Mouse (Mus musculus): Measurements from ENCODE around the gene Ostc. TPM values are rescaled to one million over a fixed set of nuclear protein-coding genes. Genes with fewer than 3 reads are reported as not detected.

Gene Ostc
- polyA plus RNA-seq, 1 experiment from 2014 or later, result 218 TPM

GRCm38 (mm10) chr3:130702289-130702688, 7.0 kb downstream of the Ostc start:
- no peak overlapping the region for H3K27ac ChIP-seq (replicated peaks)
- ATAC-seq (ENCODE audit: insufficient read depth), result no peak
- 78% methylated on average over 6 of the region's 6 CpGs for WGBS (ENCODE audit: insufficient replicate concordance)

GRCm38 (mm10) chr3:130697622-130698021, 11.6 kb downstream of the Ostc start:
- Histone ChIP-seq H3K36me3 (replicated peaks) (peaks cover 65% of the 10 kb centered on the region), H3K9ac (no peak overlapping the region), H3K4me1 (replicated peaks) (peaks cover 11% of the 10 kb centered on the region), H3K27me3 (no peaks in the 10 kb centered on the region), H3K4me3 (replicated peaks) (no peak overlapping the region), H3K27ac (replicated peaks) (no peak overlapping the region), H3K4me2 (no peak overlapping the region), H3K9me3 (replicated peaks) (no peaks in the 10 kb centered on the region)
- WGBS (ENCODE audit: insufficient replicate concordance), result 70% methylated on average over 4 of the region's 4 CpGs
- 0 out of 2 replicates have a peak, but pooled peaks have one; percentile 4 for ATAC-seq (ENCODE audit: insufficient read depth)

More at GRCm38 (mm10) chr3:130702289-130702688, 7.0 kb downstream of the Ostc start:
- Histone ChIP-seq H3K4me2 (no peak overlapping the region), H3K4me1 (replicated peaks) (0 out of 2 replicates have a peak, but pooled peaks cover 6% of the 10 kb centered on the region), H3K9ac (no peak overlapping the region), H3K4me3 (replicated peaks) (no peak overlapping the region), H3K27me3 (no peaks in the 10 kb centered on the region), H3K9me3 (replicated peaks) (no peaks in the 10 kb centered on the region), H3K36me3 (replicated peaks) (peaks cover 53% of the 10 kb centered on the region)

- peaks cover 40% of the 10 kb centered on the region for H3K36me3 ChIP-seq (replicated peaks)
These were observed 14.5 kb downstream of the Ostc start for GRCm38 (mm10) chr3:130694705-130695104.

GRCm38 (mm10) chr3:130694041-130694593, 15.1 kb downstream of the Ostc start:
- Histone ChIP-seq H3K27ac (replicated peaks) (no peak overlapping the region), H3K4me1 (replicated peaks) (peaks cover 38% of the 10 kb centered on the region), H3K4me2 (no peak overlapping the region), H3K36me3 (replicated peaks) (peaks cover 35% of the 10 kb centered on the region), H3K9me3 (replicated peaks) (no peaks in the 10 kb centered on the region), H3K27me3 (no peaks in the 10 kb centered on the region), H3K9ac (no peak overlapping the region), H3K4me3 (replicated peaks) (no peak overlapping the region)
- no peak for ATAC-seq (ENCODE audit: insufficient read depth)
- 60% methylated on average over 9 of the region's 9 CpGs for WGBS (ENCODE audit: insufficient replicate concordance)

More at GRCm38 (mm10) chr3:130694705-130695104, 14.5 kb downstream of the Ostc start:
- H3K27me3 ChIP-seq, result no peaks in the 10 kb centered on the region
- ATAC-seq (ENCODE audit: insufficient read depth), result no peak
- H3K4me1 ChIP-seq (replicated peaks), result peaks cover 37% of the 10 kb centered on the region
- H3K9me3 ChIP-seq (replicated peaks), result no peaks in the 10 kb centered on the region
- no peak overlapping the region for H3K4me2 ChIP-seq
- H3K27ac ChIP-seq (replicated peaks), result no peak overlapping the region
- H3K4me3 ChIP-seq (replicated peaks), result no peak overlapping the region
- no peak overlapping the region for H3K9ac ChIP-seq
- 82% methylated on average over 7 of the region's 7 CpGs for WGBS (ENCODE audit: insufficient replicate concordance)

- Histone ChIP-seq H3K4me2 (peak overlapping the region; percentile 83), H3K9me3 (replicated peaks) (no peaks in the 10 kb centered on the region), H3K27ac (replicated peaks) (peak overlapping the region; percentile 95), H3K4me1 (replicated peaks) (peaks cover 38% of the 10 kb centered on the region), H3K36me3 (replicated peaks) (peaks cover 22% of the 10 kb centered on the region), H3K4me3 (replicated peaks) (peak overlapping the region; percentile 62), H3K9ac (peak overlapping the region; percentile 55), H3K27me3 (no peaks in the 10 kb centered on the region)
- ATAC-seq (ENCODE audit: insufficient read depth), result peak; percentile 32
- WGBS (ENCODE audit: insufficient replicate concordance), result 25% methylated on average over 12 of the region's 12 CpGs
These were observed 17.6 kb downstream of the Ostc start for GRCm38 (mm10) chr3:130691596-130692170.

GRCm38 (mm10) chr3:130690834-130691595, 18.2 kb downstream of the Ostc start:
- ATAC-seq (ENCODE audit: insufficient read depth), result peak; percentile 90
- Histone ChIP-seq H3K9ac (peak overlapping the region; percentile 55), H3K36me3 (replicated peaks) (peaks cover 17% of the 10 kb centered on the region), H3K27me3 (no peaks in the 10 kb centered on the region), H3K4me3 (replicated peaks) (peak overlapping the region; percentile 62), H3K27ac (replicated peaks) (peak overlapping the region; percentile 95), H3K4me2 (peak overlapping the region; percentile 83), H3K9me3 (replicated peaks) (no peaks in the 10 kb centered on the region), H3K4me1 (replicated peaks) (peaks cover 38% of the 10 kb centered on the region)
- 6% methylated on average over 20 of the region's 20 CpGs for WGBS (ENCODE audit: insufficient replicate concordance)

GRCm38 (mm10) chr3:130689630-130690029, 19.6 kb downstream of the Ostc start:
- Histone ChIP-seq H3K4me2 (0 out of 2 replicates have a peak overlapping the region, but pooled peaks have one; percentile 83), H3K9ac (no peak overlapping the region), H3K27me3 (no peaks in the 10 kb centered on the region), H3K27ac (replicated peaks) (no peak overlapping the region), H3K36me3 (replicated peaks) (peaks cover 5% of the 10 kb centered on the region), H3K9me3 (replicated peaks) (no peaks in the 10 kb centered on the region), H3K4me1 (replicated peaks) (peaks cover 38% of the 10 kb centered on the region), H3K4me3 (replicated peaks) (no peak overlapping the region)
- 20% methylated on average over 12 of the region's 12 CpGs for WGBS (ENCODE audit: insufficient replicate concordance)
- ATAC-seq (ENCODE audit: insufficient read depth), result no peak

- H3K4me3 ChIP-seq (replicated peaks), result no peak overlapping the region
- H3K27ac ChIP-seq (replicated peaks), result no peak overlapping the region
- 61% methylated on average over 1 of the region's 1 CpGs for WGBS (ENCODE audit: insufficient replicate concordance)
- H3K36me3 ChIP-seq (replicated peaks), result no peaks in the 10 kb centered on the region
- peaks cover 23% of the 10 kb centered on the region for H3K4me1 ChIP-seq (replicated peaks)
- H3K27me3 ChIP-seq, result no peaks in the 10 kb centered on the region
- no peaks in the 10 kb centered on the region for H3K9me3 ChIP-seq (replicated peaks)
- no peak overlapping the region for H3K9ac ChIP-seq
- no peak for ATAC-seq (ENCODE audit: insufficient read depth)
- no peak overlapping the region for H3K4me2 ChIP-seq
These were observed 22.2 kb downstream of the Ostc start for GRCm38 (mm10) chr3:130687051-130687450.

GRCm38 (mm10) chr3:130685014-130685366, 24.3 kb downstream of the Ostc start:
- WGBS (ENCODE audit: insufficient replicate concordance), result 65% methylated on average over 8 of the region's 8 CpGs
- Histone ChIP-seq H3K36me3 (replicated peaks) (no peaks in the 10 kb centered on the region), H3K9me3 (replicated peaks) (no peaks in the 10 kb centered on the region), H3K4me3 (replicated peaks) (no peak overlapping the region), H3K9ac (no peak overlapping the region), H3K4me1 (replicated peaks) (peaks cover 3% of the 10 kb centered on the region), H3K4me2 (no peak overlapping the region), H3K27ac (replicated peaks) (no peak overlapping the region), H3K27me3 (no peaks in the 10 kb centered on the region)
- no peak for ATAC-seq (ENCODE audit: insufficient read depth)

- no peak overlapping the region for H3K9ac ChIP-seq
- no peaks in the 10 kb centered on the region for H3K9me3 ChIP-seq (replicated peaks)
- no peak overlapping the region for H3K4me2 ChIP-seq
- ATAC-seq (ENCODE audit: insufficient read depth), result no peak
- no peaks in the 10 kb centered on the region for H3K36me3 ChIP-seq (replicated peaks)
- H3K27ac ChIP-seq (replicated peaks), result no peak overlapping the region
- no peak overlapping the region for H3K4me3 ChIP-seq (replicated peaks)
- 73% methylated on average over 9 of the region's 9 CpGs for WGBS (ENCODE audit: insufficient replicate concordance)
- no peaks in the 10 kb centered on the region for H3K4me1 ChIP-seq (replicated peaks)
- H3K27me3 ChIP-seq, result no peaks in the 10 kb centered on the region
These were observed 24.8 kb downstream of the Ostc start for GRCm38 (mm10) chr3:130684276-130685013.

- no peak overlapping the region for H3K27ac ChIP-seq (replicated peaks)
- ATAC-seq (ENCODE audit: insufficient read depth), result no peak
- no peak overlapping the region for H3K4me2 ChIP-seq
These were observed 25.4 kb downstream of the Ostc start for GRCm38 (mm10) chr3:130683836-130684235.

More at GRCm38 (mm10) chr3:130683836-130684235, 25.4 kb downstream of the Ostc start:
- Histone ChIP-seq H3K4me3 (replicated peaks) (no peak overlapping the region), H3K9ac (no peak overlapping the region), H3K36me3 (replicated peaks) (no peaks in the 10 kb centered on the region), H3K9me3 (replicated peaks) (no peaks in the 10 kb centered on the region), H3K4me1 (replicated peaks) (no peaks in the 10 kb centered on the region), H3K27me3 (no peaks in the 10 kb centered on the region)
- 65% methylated on average over 8 of the region's 8 CpGs for WGBS (ENCODE audit: insufficient replicate concordance)

Data from liver, embryonic 15.5 days (tissue).